Mouse (Mus musculus): ENCODE data around the gene Gda.

The Gda gene

DNA sequence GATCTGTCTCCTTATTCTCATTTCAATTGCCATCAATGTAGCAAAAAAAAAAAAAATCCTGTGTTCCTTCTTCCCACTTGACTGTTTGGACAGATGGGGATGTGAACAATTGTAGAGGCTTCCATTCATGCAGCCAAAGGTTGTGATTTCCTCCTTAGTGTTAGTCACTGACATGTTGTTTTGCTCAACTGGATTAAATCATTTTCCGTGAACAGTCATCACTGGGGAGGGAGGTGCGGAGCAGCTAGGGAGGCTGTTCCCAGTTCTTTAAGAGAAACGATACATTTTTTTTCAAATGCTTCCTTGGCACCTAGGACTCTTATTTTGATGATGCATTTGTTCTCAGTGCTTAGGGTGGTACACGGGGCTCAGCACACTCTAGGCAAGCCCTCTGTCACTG, 15.8 kb downstream of the Gda start:
- DNase-seq (ENCODE audit: extremely low spot score), result no peak

DNA sequence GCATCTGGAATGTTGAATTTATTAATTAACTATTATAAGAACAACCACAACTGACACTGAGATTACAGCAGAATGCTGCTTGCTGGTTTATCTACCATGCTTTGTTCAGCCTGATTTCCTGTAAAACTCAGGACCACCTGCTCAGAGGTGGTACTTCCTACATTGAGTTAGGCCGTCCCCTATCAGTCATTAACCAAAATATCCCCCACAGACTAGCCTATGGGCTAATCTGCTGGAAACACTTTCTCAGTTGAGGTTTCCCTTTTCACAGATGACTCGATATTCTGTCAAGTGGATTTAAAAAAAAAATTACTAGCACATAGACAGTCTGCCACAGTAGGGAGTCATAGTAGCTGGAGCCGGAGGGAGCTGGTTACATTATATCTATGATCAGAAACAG, 31.5 kb downstream of the Gda start:
- DNase-seq (ENCODE audit: extremely low spot score), result no peak

DNA sequence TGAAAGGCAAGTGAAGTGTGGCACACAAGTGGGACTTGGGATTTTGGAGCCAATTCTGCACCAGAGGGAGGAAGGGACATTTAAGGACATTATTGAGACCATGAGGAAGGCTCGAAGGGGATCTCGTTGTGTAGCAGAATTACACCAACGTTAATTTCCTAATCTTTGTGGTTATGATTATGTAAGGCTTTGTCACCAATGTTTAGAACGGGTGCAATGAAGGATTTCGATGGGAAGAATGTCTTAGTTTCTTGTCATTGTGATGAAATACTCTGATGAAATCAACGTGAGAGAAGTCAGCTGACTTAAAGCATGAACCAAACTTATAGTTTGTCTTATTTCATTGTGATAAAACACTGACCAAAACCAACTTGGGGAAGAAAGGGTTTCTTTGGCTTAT, 32.4 kb downstream of the Gda start:
- no peak for DNase-seq (ENCODE audit: extremely low spot score)

DNA sequence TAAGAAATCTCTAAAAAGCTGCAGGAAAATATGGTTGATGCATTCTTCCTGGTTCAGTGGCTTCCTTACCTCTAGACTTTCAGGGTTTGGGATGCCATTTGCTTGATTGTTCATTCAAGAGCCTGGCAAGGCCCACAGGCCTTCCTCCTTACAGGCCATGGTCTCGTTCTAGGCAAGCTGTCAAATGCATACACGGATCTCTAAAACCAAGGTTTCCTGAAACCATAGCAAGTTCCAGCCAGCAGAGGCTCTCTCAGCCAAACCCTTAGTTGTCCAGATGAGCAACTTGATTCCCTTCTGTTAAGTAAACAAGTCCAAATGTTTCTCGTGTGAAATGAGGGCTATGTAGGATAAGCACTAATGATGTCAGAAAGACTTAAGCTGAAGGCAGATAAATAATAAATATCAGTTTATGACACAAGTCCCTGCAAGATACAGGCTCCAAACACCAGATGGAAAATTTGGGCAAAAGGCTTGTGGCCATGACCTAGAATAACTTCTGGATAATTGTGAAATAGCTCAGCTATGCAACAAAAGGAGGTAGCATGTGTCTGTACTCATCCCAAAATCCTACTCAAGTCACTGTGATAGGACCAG, 34.0 kb downstream of the Gda start:
- no peak for DNase-seq (ENCODE audit: extremely low spot score)

DNA sequence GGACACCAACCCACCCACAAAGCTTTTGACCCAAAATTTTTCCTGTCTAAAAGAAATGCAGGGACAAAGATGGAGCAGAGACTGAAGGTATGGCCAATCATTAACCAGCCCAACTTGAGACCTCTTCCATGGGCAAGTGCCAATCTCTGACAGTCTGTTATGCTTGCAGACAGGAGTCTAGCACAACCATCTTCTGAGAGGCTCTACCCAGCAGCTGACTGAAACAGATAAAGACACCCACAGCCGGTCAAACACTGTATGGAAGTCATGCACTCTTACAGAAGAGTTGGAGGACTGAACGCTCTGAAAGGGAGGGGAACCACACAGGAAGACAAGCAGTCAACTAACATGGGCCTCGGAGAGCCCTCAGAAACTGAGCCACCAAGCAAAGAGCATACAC, 36.7 kb downstream of the Gda start:
- DNase-seq (ENCODE audit: extremely low spot score), result no peak

DNA sequence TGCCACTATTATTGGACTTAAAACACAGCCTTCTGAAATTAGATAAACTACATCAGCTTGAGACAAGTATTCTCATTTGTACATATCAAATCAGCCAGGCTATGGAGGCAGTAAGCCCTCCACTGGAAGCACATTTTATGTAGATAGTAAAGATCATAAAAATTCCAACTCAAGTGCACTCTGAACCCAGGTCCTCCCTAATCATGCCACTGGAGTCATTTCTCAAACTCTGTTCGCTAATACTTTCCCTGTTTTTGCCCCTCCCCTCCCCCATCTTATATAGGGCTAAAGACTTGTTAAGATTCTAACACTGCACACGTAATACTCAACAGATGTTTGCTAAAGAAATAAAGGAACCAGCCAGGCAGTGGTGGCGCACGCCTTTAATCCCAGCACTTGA, 39.9 kb downstream of the Gda start:
- no peak for DNase-seq (ENCODE audit: extremely low spot score)

DNA sequence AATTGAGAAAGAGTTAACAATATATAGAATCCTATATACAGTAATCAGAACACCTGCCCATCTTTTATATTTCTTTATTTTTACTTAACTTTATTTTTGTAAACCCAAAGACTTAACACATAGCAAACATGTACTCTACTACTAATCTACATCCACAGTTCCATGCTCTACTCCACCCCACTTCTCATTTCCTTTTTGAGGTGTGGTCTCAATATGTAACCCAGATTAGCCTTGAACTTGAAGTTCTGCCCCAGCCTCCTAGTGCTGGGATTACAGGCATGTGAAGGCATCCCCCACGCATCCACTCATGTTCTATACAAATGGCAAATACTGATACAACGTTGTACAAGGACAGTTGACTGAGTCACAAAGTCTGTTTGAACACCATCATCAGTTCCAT, 40.4 kb downstream of the Gda start:
- DNase-seq (ENCODE audit: extremely low spot score), result no peak

DNA sequence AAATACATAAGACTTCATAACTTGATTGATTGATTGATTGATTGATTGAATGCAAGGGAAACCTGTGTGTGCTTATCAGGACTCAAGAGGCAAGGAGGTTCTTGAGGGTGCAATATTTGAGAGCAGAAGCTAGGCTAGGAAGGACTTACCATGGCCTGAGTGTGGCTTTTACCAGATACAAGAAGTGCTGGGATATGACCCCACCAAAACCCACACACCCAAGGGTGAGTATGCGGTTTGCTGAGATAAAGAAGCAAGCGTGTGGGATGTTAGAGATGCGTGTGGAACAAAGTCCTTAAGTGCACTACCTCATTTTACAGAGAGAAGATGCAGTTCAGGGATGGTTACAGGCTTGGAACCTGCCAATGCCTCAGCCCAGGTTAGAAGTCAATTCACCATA, 41.0 kb downstream of the Gda start:
- DNase-seq (ENCODE audit: extremely low spot score), result no peak

DNA sequence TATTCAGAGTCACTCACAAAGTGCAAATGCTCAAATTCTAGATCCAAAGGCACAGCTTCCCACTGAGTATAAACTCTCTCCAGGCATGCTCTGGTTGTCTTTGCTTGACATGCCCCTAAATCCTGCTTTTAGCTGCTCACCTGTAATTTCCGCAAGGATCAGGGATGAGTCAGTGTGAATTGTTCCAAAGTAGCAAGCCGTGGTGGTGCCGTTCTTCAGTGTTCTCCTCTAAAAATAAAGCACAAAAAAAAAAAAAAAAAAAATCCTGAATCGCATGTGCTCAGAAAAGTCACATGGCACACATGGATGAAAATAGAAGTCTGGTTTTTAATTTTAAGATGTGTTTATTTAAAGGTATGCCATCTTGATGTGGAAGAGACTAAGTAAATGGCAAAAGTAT, 47.9 kb downstream of the Gda start:
- no peak for DNase-seq (ENCODE audit: extremely low spot score)

DNA sequence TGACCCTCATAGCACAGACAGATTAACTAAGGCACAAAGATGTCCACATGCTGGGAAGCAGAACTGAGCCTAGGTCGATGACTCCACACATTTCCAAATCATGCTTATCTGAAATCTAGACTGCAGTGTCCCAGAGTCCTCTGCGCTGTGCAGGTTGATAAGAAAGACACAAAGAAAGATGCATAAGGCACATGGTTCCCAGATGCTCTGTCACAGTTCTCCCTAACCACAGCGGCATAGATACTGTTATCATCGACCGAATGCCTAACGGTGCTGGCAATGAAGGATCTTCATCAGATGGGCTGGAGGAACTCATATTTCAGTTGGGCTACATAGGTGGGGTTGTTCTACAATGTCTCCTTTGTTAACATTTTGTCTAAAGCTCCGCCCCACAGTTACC, 49.5 kb downstream of the Gda start:
- no peak for DNase-seq (ENCODE audit: extremely low spot score)

DNA sequence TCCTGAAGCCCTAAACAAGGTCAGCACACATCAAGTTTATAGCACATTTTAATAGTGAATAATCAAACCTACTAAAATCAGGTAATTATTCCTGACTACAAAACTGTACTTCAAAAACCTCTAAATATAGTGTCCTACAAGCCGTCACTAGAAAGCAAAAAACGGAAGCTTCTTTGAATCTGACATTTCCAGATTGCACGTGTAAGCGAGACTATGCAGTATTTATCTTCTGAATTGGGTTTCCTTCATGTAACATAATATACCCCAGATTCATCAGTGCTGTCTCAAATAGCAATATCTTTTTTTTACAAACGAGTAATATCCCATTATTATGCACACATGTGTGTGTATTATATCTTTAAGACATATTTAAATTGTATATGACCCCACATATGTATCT, 54.8 kb downstream of the Gda start:
- no peak for DNase-seq (ENCODE audit: extremely low spot score)

DNA sequence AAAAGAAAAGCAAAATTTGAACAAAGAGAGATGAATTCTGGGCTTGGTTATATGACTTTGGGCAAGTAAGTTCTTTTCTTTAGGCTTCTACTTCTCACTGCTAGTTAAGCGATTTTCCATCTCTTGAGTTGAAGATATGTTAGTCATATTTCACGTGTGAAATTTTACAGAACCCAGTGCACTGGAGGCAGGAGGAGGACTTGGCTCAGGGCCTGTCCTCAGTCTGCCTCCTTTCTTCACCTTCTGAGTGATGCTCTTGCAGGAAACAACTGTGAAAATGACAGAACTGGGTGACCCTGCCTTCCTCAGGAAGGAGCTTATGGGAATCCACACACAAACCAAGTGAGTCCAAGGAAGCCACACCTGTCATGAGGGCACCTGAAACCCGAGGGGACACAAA, 57.9 kb downstream of the Gda start:
- DNase-seq (ENCODE audit: extremely low spot score), result no peak

DNA sequence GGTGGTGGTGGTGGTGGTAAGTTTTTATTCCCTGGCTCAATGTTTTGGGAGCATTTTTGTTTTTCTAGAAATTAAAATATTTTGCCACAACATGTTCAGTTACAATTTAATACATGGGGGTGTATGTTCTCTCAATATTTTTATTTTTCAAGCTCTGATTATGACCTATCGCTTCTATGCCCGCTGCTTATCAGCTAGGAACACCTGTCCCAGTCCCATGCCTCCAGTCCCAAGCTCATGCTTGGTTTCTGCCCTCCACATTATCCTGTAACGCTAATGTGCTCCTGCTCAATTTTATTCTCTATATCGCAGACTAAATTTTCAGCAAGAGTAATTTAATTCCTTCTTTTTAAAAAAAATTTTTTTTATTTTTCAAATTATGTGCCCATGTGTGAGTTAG, 64.1 kb downstream of the Gda start:
- DNase-seq (ENCODE audit: extremely low spot score), result no peak

DNA sequence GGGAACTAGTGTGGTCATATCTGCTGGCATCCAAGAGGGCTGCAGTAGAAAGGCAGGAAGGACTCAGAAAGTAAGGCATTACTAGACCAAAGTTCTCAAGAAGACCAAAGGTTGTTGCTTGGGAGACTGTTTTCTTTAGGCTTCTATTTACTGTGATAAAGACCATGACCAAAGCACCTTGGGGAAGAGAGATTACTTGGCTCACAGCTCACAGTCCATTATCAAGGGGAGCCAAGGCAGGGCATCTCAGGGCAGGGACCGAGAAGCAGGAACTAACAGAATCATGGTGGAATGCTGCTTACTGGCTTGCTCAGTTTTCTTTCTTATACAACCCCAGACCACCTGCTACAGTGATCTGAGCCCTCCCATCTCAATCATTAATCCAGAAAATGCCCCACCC, 65.9 kb downstream of the Gda start:
- no peak for DNase-seq (ENCODE audit: extremely low spot score)

DNA sequence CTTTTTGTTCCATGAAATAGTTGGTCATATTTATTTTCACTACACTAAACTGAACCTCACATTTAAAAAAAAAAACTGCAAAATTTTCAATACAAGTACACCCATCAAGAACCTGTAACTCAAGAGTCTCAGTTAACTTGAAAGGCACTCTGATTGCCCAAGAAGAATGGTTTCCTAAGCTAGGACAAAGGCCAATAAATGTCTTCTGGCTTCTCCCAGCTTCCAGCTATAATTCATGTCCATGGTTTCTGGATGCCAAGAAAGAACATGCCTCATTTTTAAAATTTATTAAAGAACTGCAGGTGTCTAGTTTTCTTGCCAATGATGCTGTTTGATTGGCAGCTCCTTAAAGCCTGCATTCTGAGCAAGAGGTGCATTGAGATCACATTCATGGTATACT, 75.3 kb downstream of the Gda start:
- no peak for DNase-seq (ENCODE audit: extremely low spot score)

DNA sequence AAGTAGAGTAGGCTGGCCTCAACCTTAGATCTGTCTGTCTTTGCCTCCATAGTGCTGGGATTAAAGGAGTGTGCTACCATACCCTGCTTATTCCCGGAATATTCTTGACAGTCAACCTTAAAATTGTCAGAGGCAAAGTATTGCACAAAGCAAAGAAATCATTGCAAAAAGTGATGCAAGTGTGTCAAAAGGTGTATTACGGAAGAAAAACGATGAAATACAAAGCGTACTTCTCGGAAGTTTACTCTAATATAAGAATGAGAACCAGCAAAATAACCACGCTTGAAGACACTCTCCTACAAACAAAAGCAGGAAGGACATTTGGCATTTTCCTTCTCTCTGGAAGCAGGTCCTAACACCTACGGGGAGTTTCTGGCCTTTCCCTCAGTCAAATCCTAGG, 76.9 kb downstream of the Gda start:
- no peak for DNase-seq (ENCODE audit: extremely low spot score)

DNA sequence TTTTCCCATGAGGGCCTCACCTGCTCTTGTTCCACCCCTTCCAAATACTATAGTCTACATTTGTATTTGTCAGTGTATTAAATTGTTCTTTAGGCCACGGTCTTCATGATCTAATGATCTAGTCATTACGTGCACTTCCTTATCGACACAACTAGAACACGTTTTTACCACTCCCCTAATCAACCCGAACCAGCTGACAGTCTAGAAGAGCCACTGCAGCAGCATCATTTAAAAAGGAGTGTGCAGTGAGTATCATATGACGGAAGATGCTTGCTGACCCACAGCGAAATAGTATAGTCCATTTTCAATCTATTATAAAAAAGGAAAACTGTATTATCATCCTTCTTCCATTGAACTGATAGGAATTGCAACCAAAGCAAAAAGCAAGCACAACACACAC, 82.3 kb downstream of the Gda start:
- no peak for DNase-seq (ENCODE audit: extremely low spot score)

DNA sequence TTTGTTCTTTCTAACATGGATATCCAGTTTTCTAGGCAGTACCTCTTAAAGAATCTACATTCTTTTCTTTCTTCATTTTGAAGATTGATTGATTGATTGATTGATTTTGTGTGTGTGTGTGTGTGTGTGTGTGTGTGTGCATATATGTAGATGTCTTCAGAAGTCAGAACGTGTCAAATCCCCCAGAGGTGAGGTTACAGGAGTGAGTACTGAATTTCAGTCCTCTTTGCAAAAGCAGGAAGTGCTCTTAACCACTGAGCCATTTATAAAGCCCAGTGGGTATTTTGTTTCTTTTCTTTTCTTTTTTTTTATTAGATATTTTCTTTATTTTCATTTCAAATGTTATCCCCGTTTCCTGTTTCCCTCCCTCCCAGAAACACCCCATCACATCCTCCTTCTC, 86.4 kb downstream of the Gda start:
- DNase-seq (ENCODE audit: extremely low spot score), result no peak

DNA sequence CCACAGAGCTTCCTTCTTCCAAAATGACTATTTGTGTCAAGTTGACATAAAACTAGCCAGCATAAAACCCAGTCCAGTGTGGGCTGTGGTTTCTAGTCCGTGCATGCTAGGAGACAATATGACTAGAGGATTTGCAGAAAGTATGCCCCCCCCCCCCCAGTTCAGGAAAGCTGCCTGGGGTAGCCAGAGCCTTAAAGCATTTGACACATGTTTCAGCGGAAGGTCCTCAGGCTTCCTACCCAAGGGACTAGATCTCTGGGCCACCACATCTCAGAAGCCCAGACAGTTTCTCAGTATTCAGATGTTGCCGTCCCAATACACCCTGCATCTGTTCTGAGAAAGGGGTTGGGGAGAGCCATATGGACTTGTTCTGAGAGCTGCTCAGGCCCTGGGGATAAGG, 89.0 kb downstream of the Gda start:
- no peak for DNase-seq (ENCODE audit: extremely low spot score)

DNA sequence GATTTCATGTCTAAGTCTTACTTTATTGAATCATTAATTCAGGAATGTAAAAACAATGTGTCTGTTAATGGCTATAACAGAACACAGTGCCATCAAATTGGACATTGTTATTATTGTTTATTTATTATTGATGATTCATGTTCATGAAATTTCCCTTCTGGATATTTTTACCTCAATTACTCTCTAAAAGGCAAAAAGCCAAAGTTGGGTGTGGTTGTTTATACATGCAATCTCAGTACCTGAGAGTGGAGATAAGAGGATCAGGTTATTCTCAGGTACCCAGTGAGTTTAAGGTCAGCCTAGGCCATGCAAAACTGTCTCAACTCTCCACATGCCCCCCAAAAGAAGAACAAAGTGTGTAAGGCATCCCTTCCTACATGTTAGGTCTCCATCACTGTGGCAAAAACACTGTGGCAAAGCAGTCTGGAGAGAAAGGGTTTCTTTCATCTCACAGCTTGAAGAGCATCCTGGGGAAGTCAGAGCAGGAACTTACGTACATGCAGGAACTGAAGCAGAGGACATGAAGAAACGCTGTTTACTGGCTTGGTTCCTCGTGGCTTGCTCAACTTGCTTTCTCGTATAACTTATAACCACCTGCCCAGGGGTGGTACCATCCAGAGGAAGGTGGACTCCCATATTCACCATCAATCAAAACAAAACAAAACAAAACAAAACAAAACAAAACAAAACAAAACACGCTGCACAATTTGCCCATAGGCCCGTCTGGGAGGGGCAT, 89.6 kb downstream of the Gda start:
- DNase-seq (ENCODE audit: extremely low spot score), result no peak

DNA sequence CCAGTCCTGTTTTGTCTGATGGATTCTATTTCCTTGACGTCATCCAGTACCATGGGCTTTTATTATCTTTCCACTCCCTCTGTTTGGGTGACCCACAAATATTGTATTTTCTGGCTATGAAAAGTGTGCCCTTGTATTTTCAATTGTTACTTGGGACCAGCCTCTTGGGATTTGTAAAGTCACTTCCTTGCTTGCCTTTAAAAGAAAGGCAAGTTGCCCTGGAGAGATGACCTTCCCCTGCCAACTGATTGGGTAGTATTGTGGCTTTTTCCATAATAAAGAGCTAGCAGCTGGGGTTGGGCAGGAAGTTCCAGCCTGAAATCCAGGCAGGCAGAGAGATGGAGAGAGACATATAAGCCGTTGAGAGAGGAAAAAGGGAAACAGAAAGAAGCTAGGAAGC, 91.5 kb downstream of the Gda start:
- no peak for DNase-seq (ENCODE audit: extremely low spot score)

DNA sequence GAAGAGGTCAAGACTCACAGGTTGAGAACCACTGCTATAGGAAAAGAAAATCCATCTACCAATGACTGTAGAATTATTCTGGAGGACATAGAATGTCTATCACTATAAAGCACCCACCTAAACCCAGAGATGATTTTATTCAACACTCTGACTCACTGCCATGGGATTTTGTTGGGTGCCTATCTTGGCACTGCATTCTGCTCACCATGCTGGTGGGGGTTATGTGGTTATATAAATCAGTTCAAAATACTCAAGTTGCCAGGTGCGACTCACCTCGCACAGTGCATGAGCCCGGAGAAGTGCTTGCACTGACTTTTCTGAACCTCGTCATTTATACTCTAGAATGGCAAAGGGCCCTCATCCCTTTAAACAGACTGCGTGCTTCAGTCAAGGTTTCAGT, 94.0 kb downstream of the Gda start:
- no peak for DNase-seq (ENCODE audit: extremely low spot score)

DNA sequence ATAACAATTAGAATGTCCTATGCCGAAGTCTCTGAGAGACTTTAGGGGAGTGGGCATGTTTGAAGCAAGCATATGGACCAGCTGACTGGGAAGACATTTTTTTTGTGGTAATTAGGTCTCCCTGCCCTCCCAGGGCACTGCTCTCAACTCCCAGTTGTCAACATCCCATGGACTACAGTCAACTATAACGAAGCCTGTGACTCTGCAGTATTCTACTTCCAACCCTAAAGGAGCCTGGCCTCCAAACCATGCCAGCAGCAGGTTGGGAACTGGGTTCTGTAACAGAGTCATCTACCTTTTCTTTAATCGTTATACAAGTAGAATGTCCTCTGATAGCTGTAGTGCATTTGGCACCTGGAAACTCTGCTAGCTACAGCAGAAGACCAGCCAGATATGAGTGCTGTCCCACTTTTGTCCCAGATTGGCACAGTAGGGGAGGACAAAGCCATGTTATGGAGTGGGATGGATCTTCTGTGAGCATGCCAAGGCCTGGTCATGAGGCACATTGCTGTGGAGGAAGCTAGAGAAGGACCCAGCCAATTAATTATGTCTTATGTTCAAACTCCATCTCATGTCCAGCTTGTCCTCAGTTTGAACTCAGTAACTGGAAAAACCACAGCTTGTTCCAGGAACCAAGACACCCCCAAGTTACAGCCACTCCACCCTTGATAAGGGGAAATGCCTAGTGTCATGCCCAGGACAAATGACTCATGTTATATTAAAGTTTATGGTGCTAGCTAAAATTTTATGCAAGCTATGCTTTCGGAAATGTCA, 96.6 kb downstream of the Gda start:
- DNase-seq (ENCODE audit: extremely low spot score), result no peak
